ENCODE assay signal across 8 mouse cellular contexts in genomic region chr6:39592401-39593214, GRCm38 (mm10). TPM values are rescaled to one million over a fixed set of nuclear protein-coding genes. Genes with fewer than 3 reads are reported as not detected.
DNase-seq lines count a peak whose midpoint lies in the region; ATAC-seq and TF ChIP-seq lines count a peak whose summit lies in the region.

Gene Ndufb2 (plus strand): TSS chr6:39592574.

- under 1% methylated on average over 56 of the region's 56 CpGs for WGBS in forebrain, embryonic 11.5 days
- whole genome bisulfite sequencing in heart, embryonic 16.5 days: under 1% methylated on average over 56 of the region's 56 CpGs
- WGBS in liver, embryonic 15.5 days (ENCODE audit: insufficient replicate concordance): under 1% methylated on average over 56 of the region's 56 CpGs
- WGBS in neural tube, embryonic 12.5 days: under 1% methylated on average over 56 of the region's 56 CpGs

- no peak for TF ChIP-seq EP300 in CH12.LX (IDR thresholded peaks at IDR 0.05; ENCODE audit: low read length)

- dilution Hi-C loops in CH12.LX (cut with MboI; ENCODE audit: extremely low pct_ligation_motif_present, extremely low pct_unique_long_range_greater_than_20kb, low sequenced_read_pairs): no loop called here

- no peaks in the 10 kb centered on the region for H3K9me3 ChIP-seq in CH12.LX (replicated peaks; ENCODE audit: low read length)
- H3K9me3 ChIP-seq in forebrain, embryonic 11.5 days (ENCODE audit: control insufficient read depth, low read length): no peaks in the 10 kb centered on the region
- 0 out of 2 replicates have a peak, but pooled peaks cover 3% of the 10 kb centered on the region for H3K9me3 ChIP-seq in heart, embryonic 16.5 days (replicated peaks; ENCODE audit: control insufficient read depth, low read length)
- H3K9me3 ChIP-seq in liver, embryonic 15.5 days (replicated peaks): no peaks in the 10 kb centered on the region
- no peaks in the 10 kb centered on the region for H3K9me3 ChIP-seq in neural tube, embryonic 12.5 days

- TF ChIP-seq CTCF in CH12.LX (conservative IDR thresholded peaks at IDR 0.05 in 1 of 2, IDR thresholded peaks at IDR 0.05 in 1 of 2; ENCODE audit: low read depth in 2 of 2, low read length in 2 of 2): no peak

- TF ChIP-seq RAD21 in CH12.LX (IDR thresholded peaks at IDR 0.05; ENCODE audit: low read depth, low read length): no peak

- peak; percentile 94 for DNase-seq in CH12.LX (ENCODE audit: extremely low read depth)
- DNase-seq in c-Kit-positive CD71-positive TER-119-negative erythroid progenitor cells, embryonic 14.5 days (ENCODE audit: low read depth): peak; percentile 93
- peak; percentile 96 for DNase-seq in forebrain, embryonic 11.5 days (ENCODE audit: low spot score)
- DNase-seq in kidney, postnatal 36 days: peak; percentile 96 to 97
- peak; percentile 97 for DNase-seq in telencephalon, adult 2 months (ENCODE audit: low read depth, low spot score)

- H3K4me1 ChIP-seq in CH12.LX (ENCODE audit: control insufficient read depth in 1 of 2, insufficient read depth in 2 of 2): peaks cover 4 to 24% of the 10 kb centered on the region in 2 experiments; a peak in 2 of 4 replicates
- H3K4me1 ChIP-seq in forebrain, embryonic 11.5 days (replicated peaks; ENCODE audit: control insufficient read depth, insufficient read depth, low read length): peaks cover 6% of the 10 kb centered on the region; the same call in 1 of the 2 replicates
- H3K4me1 ChIP-seq in heart, embryonic 16.5 days (ENCODE audit: control insufficient read depth, insufficient read depth, low read length): peaks cover 15% of the 10 kb centered on the region
- H3K4me1 ChIP-seq in liver, embryonic 15.5 days (replicated peaks): peaks cover 19% of the 10 kb centered on the region
- H3K4me1 ChIP-seq in neural tube, embryonic 12.5 days: peaks cover 6% of the 10 kb centered on the region

- peak within 1 kb of the TSS; percentile 79 for H3K9ac ChIP-seq in CH12.LX (ENCODE audit: insufficient read depth, low read depth)
- peak within 1 kb of the TSS; percentile 77 for H3K9ac ChIP-seq in forebrain, embryonic 11.5 days (ENCODE audit: low read length)
- peak within 1 kb of the TSS; percentile 97 for H3K9ac ChIP-seq in heart, embryonic 16.5 days (ENCODE audit: low read length)
- peak within 1 kb of the TSS; percentile 84 for H3K9ac ChIP-seq in liver, embryonic 15.5 days
- peak within 1 kb of the TSS; percentile 74 for H3K9ac ChIP-seq in neural tube, embryonic 12.5 days

- peak; percentile 98 for ATAC-seq in forebrain, embryonic 11.5 days (replicated peaks; ENCODE audit: low FRiP score)
- peak; percentile 99 for ATAC-seq in heart, embryonic 16.5 days (replicated peaks; ENCODE audit: extremely low read depth, insufficient read depth, low FRiP score)
- ATAC-seq in liver, embryonic 15.5 days (ENCODE audit: insufficient read depth): peak; percentile 98
- ATAC-seq in neural tube, embryonic 12.5 days (ENCODE audit: low FRiP score, low read depth): peak; percentile 99

- H3K4me2 ChIP-seq in CH12.LX (ENCODE audit: insufficient read depth, low read depth, poor library complexity, severe bottlenecking): peak within 1 kb of the TSS; percentile 84
- peak within 1 kb of the TSS; percentile 87 for H3K4me2 ChIP-seq in forebrain, embryonic 11.5 days (ENCODE audit: low read depth, low read length, severe bottlenecking)
- peak within 1 kb of the TSS; percentile 69 for H3K4me2 ChIP-seq in heart, embryonic 16.5 days (ENCODE audit: low read depth, low read length)
- H3K4me2 ChIP-seq in liver, embryonic 15.5 days: peak within 1 kb of the TSS; percentile 89
- peak within 1 kb of the TSS; percentile 75 for H3K4me2 ChIP-seq in neural tube, embryonic 12.5 days (replicated peaks)

- peak; percentile 90 for TF ChIP-seq POLR2A in CH12.LX (IDR thresholded peaks at IDR 0.05; ENCODE audit: low read depth, low read length)

- in situ Hi-C loops in CH12.LX (cut with MboI; ENCODE audit: low pct_ligation_motif_present, low pct_unique_long_range_greater_than_20kb, low sequenced_read_pairs): no loop called here

- H3K4me3 ChIP-seq in CH12.LX (replicated peaks in 1 of 3; ENCODE audit: low read depth in 2 of 3, low read length in 2 of 3, poor library complexity in 1 of 3): peak within 1 kb of the TSS; percentile 80 to 93 (median 81)
- peak within 1 kb of the TSS; percentile 81 for H3K4me3 ChIP-seq in forebrain, embryonic 11.5 days (ENCODE audit: low read depth, low read length)
- H3K4me3 ChIP-seq in heart, embryonic 16.5 days (ENCODE audit: low read length): peak within 1 kb of the TSS; percentile 86
- peak within 1 kb of the TSS; percentile 95 for H3K4me3 ChIP-seq in liver, embryonic 15.5 days (replicated peaks)
- peak within 1 kb of the TSS; percentile 83 for H3K4me3 ChIP-seq in neural tube, embryonic 12.5 days

- peaks cover 13% of the 10 kb centered on the region for H3K79me2 ChIP-seq in CH12.LX (replicated peaks; ENCODE audit: control insufficient read depth, extremely low read depth, insufficient read depth, poor library complexity, severe bottlenecking)

- peaks cover 6 to 56% of the 10 kb centered on the region in 2 experiments for H3K36me3 ChIP-seq in CH12.LX (replicated peaks in 1 of 2; ENCODE audit: control insufficient read depth in 1 of 2, insufficient read depth in 1 of 2, low read length in 1 of 2)
- H3K36me3 ChIP-seq in forebrain, embryonic 11.5 days (ENCODE audit: control insufficient read depth, insufficient read depth, low read length): peaks cover 2% of the 10 kb centered on the region; the same call in 1 of the 2 replicates
- H3K36me3 ChIP-seq in heart, embryonic 16.5 days (ENCODE audit: control insufficient read depth, insufficient read depth): peaks cover 22% of the 10 kb centered on the region
- H3K36me3 ChIP-seq in liver, embryonic 15.5 days (replicated peaks): peaks cover 28% of the 10 kb centered on the region
- peaks cover 28% of the 10 kb centered on the region for H3K36me3 ChIP-seq in neural tube, embryonic 12.5 days

- peak within 1 kb of the TSS; percentile 65 for H3K27ac ChIP-seq in CH12.LX (ENCODE audit: insufficient read depth, low read depth)
- H3K27ac ChIP-seq in forebrain, embryonic 11.5 days (ENCODE audit: low read depth, low read length): peak within 1 kb of the TSS; percentile 66
- H3K27ac ChIP-seq in heart, embryonic 16.5 days (ENCODE audit: low read length): peak within 1 kb of the TSS; percentile 98
- peak within 1 kb of the TSS; percentile 86 for H3K27ac ChIP-seq in liver, embryonic 15.5 days (replicated peaks)
- H3K27ac ChIP-seq in neural tube, embryonic 12.5 days: peak within 1 kb of the TSS; percentile 80

- no peaks in the 10 kb centered on the region for H3K27me3 ChIP-seq in CH12.LX (replicated peaks)
- H3K27me3 ChIP-seq in forebrain, embryonic 11.5 days (ENCODE audit: control insufficient read depth, insufficient read depth, low read length): no peaks in the 10 kb centered on the region
- H3K27me3 ChIP-seq in heart, embryonic 16.5 days (ENCODE audit: control insufficient read depth, insufficient read depth, low read length): no peaks in the 10 kb centered on the region
- no peaks in the 10 kb centered on the region for H3K27me3 ChIP-seq in liver, embryonic 15.5 days
- H3K27me3 ChIP-seq in neural tube, embryonic 12.5 days (replicated peaks): no peaks in the 10 kb centered on the region

TF ChIP-seq in CH12.LX, 34 proteins besides CTCF, POLR2A, EP300 and RAD21 (continues in another document):
- TF ChIP-seq MAZ (IDR thresholded peaks at IDR 0.05; ENCODE audit: low read depth, low read length) (no peak), HCFC1 (IDR thresholded peaks at IDR 0.05; ENCODE audit: low read depth, low read length) (peak; percentile 93), MAFK (IDR thresholded peaks at IDR 0.05; ENCODE audit: insufficient replicate concordance, low read length) (no peak), CHD2 (IDR thresholded peaks at IDR 0.05; ENCODE audit: low read length) (peak; percentile 63), TCF12 (IDR thresholded peaks at IDR 0.05; ENCODE audit: low read depth, low read length) (peak; percentile 79), ZKSCAN1 (IDR thresholded peaks at IDR 0.05; ENCODE audit: borderline replicate concordance, low read depth, low read length) (no peak), ELF1 (IDR thresholded peaks at IDR 0.05; ENCODE audit: low read depth, low read length) (peak; percentile 74), JUN (IDR thresholded peaks at IDR 0.05; ENCODE audit: insufficient read depth, low read depth, low read length) (peak; percentile 11; the same call in 1 of the 2 replicates), E2F4 (IDR thresholded peaks at IDR 0.05; ENCODE audit: insufficient replicate concordance, low read depth, low read length) (no peak), ZNF384 (IDR thresholded peaks at IDR 0.05; ENCODE audit: low read depth, low read length) (no peak), USF2 (conservative IDR thresholded peaks at IDR 0.05; ENCODE audit: low read depth, low read length) (no peak), POLR2AphosphoS2 (IDR thresholded peaks at IDR 0.05; ENCODE audit: low read depth, low read length) (peak; percentile 86; the same call in 1 of the 2 replicates), CHD1 (IDR thresholded peaks at IDR 0.05; ENCODE audit: low read depth, low read length) (no peak), USF1 (IDR thresholded peaks at IDR 0.05; ENCODE audit: low read depth, low read length) (no peak), BHLHE40 (IDR thresholded peaks at IDR 0.05; ENCODE audit: low read depth, low read length) (no peak; the same call in 1 of the 2 replicates), ETS1 (conservative IDR thresholded peaks at IDR 0.05; ENCODE audit: low read depth, low read length) (no peak), MXI1 (IDR thresholded peaks at IDR 0.05; ENCODE audit: low read depth, low read length) (no peak; the same call in 1 of the 2 replicates), TBP (conservative IDR thresholded peaks at IDR 0.05; ENCODE audit: low read depth, low read length) (peak; percentile 66; the same call in 1 of the 2 replicates), PAX5 (IDR thresholded peaks at IDR 0.05; ENCODE audit: low read length) (no peak), GABPA (IDR thresholded peaks at IDR 0.05; ENCODE audit: insufficient replicate concordance, low read depth, low read length) (peak; percentile 75), MAX (IDR thresholded peaks at IDR 0.05; ENCODE audit: low read length) (peak; percentile 53; the same call in 1 of the 2 replicates), UBTF (IDR thresholded peaks at IDR 0.05; ENCODE audit: low read depth, low read length) (no peak), RCOR1 (conservative IDR thresholded peaks at IDR 0.05; ENCODE audit: low read depth, low read length) (no peak)

RNA-seq across cellular contexts. Expression of gene Ndufb2, which starts in this region (rescaled TPM):
- total RNA-seq in CH12.LX (2012; rRNA removed): 162 and 165 TPM in 2 replicates
- 154 and 225 TPM in 2 replicates for total RNA-seq in CH12.LX (2014; rRNA removed)
- 90.9 and 96.4 TPM in 2 replicates for polyA plus RNA-seq in CH12.LX (2012; ENCODE audit: insufficient read length, low read depth)
- polyA plus RNA-seq in forebrain, embryonic 11.5 days (2014; fragmentation: Nextera tagmentation; extraction: Ambion mirVana): 217 and 222 TPM in 2 replicates
- 696 and 711 TPM in 2 replicates for polyA plus RNA-seq in heart, embryonic 16.5 days (2015; fragmentation: Nextera tagmentation; extraction: Ambion mirVana)
- 172 and 203 TPM in 2 replicates for polyA plus RNA-seq in liver, embryonic 15.5 days (2015; fragmentation: Nextera tagmentation; extraction: Ambion mirVana)
- 319 and 340 TPM in 2 replicates for polyA plus RNA-seq in neural tube, embryonic 12.5 days (2016; fragmentation: Nextera tagmentation; extraction: Ambion mirVana)

Comparison
In these comparisons a context has a peak if more than half of its experiments do, and no peak if none do; other contexts are left out.
1. Peak in every context shown above with its lines: DNase-seq, ATAC-seq, H3K4me3 ChIP-seq and H3K27ac ChIP-seq.